Mouse (Mus musculus): ENCODE results near the gene Fgf6. TPM values are rescaled to one million over a fixed set of nuclear protein-coding genes. Genes with fewer than 3 reads are reported as not detected.

The Fgf6 gene
- polyA plus RNA-seq, 1 experiment: not detected

DNA sequence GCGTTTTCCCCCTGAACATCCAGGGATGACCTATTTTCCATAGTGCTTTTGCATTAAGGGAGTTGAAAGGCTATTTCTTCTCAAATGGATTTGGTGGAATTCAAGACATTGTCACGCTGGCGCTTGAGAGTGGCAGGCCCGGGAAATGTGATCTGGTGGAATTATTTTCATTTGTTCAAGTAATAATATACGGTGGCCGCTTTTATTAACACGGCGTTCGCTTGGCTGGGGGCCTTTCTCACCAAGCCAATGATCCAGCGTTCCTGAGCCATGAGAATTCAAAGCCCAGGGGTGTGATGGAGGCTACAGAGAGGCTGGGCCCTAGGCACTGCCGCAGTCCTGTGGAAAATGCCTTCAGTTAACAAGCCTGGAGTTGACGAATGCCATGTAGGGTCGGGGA lies 5.0 kb downstream of the Fgf6 start:
- Histone ChIP-seq H3K9me3 (replicated peaks; ENCODE audit: control insufficient read depth, insufficient read depth, low read length, poor library complexity, severe bottlenecking) (no peaks in the 10 kb centered on the region), H3K36me3 (ENCODE audit: control insufficient read depth, insufficient read depth, low read length, poor library complexity, severe bottlenecking) (no peaks in the 10 kb centered on the region), H3K4me3 (ENCODE audit: low read depth, low read length) (no peak overlapping the region), H3K4me1 (ENCODE audit: control insufficient read depth, insufficient read depth, low read length) (no peaks in the 10 kb centered on the region), H3K9ac (ENCODE audit: low read depth, poor library complexity, severe bottlenecking) (no peak overlapping the region), H3K27ac (ENCODE audit: insufficient read depth, low read length) (no peak overlapping the region), H3K27me3 (ENCODE audit: control insufficient read depth, insufficient read depth, low read length, poor library complexity, severe bottlenecking) (no peaks in the 10 kb centered on the region)
- TF ChIP-seq EP300 (IDR thresholded peaks at IDR 0.05; ENCODE audit: insufficient read depth, low read depth, low read length): no peak
- no peak for TF ChIP-seq CTCF (IDR thresholded peaks at IDR 0.05; ENCODE audit: low read depth, low read length)
- TF ChIP-seq POLR2A (IDR thresholded peaks at IDR 0.05; ENCODE audit: insufficient read depth, low read length): no peak

DNA sequence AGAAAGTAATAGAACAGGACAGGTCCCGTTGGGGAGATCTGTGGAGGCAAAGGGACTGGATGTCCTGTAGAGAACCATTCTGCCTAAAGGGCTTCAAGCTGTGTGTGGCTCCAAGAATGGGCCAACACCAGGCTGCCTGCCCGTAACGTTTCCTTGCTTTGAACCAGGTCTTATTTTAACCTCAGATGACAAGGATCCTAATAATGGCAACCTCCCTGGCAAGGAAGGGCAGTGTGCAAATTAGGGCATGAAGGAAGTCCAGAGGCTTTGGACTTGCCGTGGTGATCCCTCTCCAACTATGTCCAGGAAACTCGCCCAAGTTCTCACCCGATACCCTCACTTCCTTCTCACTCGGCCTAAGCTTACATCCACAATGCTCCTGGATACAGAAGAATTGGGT lies 9.4 kb downstream of the Fgf6 start:
- Histone ChIP-seq H3K27me3 (ENCODE audit: control insufficient read depth, insufficient read depth, low read length, poor library complexity, severe bottlenecking) (no peaks in the 10 kb centered on the region), H3K9me3 (replicated peaks; ENCODE audit: control insufficient read depth, insufficient read depth, low read length, poor library complexity, severe bottlenecking) (no peaks in the 10 kb centered on the region), H3K36me3 (ENCODE audit: control insufficient read depth, insufficient read depth, low read length, poor library complexity, severe bottlenecking) (no peaks in the 10 kb centered on the region), H3K4me3 (ENCODE audit: low read depth, low read length) (no peak overlapping the region), H3K4me1 (ENCODE audit: control insufficient read depth, insufficient read depth, low read length) (no peaks in the 10 kb centered on the region), H3K9ac (ENCODE audit: low read depth, poor library complexity, severe bottlenecking) (no peak overlapping the region), H3K27ac (ENCODE audit: insufficient read depth, low read length) (no peak overlapping the region)
- no peak for TF ChIP-seq CTCF (IDR thresholded peaks at IDR 0.05; ENCODE audit: low read depth, low read length)
- TF ChIP-seq POLR2A (IDR thresholded peaks at IDR 0.05; ENCODE audit: insufficient read depth, low read length): no peak

DNA sequence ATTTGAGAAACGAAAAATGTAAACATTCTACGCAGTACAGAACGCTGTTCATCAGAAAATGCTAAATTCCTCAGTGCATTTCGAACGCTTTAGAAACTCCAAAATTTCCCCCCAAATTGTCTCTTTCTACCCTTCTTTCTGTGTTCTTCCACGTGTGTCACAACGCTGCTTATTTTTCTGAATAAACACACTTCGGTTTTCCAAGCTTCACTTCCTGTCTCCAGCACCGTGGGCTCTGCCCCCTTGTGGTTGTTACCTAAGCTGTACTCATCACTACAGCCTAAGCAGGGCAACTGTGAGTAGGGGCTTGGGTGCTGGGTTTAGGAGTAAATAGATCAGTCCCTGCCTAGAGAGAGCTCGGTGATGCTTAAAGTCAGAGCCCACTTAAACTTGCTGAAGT lies 19.4 kb downstream of the Fgf6 start:
- Histone ChIP-seq H3K4me1 (ENCODE audit: control insufficient read depth, insufficient read depth, low read length) (no peaks in the 10 kb centered on the region), H3K36me3 (ENCODE audit: control insufficient read depth, insufficient read depth, low read length, poor library complexity, severe bottlenecking) (no peaks in the 10 kb centered on the region), H3K27ac (ENCODE audit: insufficient read depth, low read length) (no peak overlapping the region), H3K9ac (ENCODE audit: low read depth, poor library complexity, severe bottlenecking) (no peak overlapping the region), H3K27me3 (ENCODE audit: control insufficient read depth, insufficient read depth, low read length, poor library complexity, severe bottlenecking) (no peaks in the 10 kb centered on the region), H3K9me3 (replicated peaks; ENCODE audit: control insufficient read depth, insufficient read depth, low read length, poor library complexity, severe bottlenecking) (no peaks in the 10 kb centered on the region), H3K4me3 (ENCODE audit: low read depth, low read length) (no peak overlapping the region)
- TF ChIP-seq CTCF (IDR thresholded peaks at IDR 0.05; ENCODE audit: low read depth, low read length) (peak; percentile 62), EP300 (IDR thresholded peaks at IDR 0.05; ENCODE audit: insufficient read depth, low read depth, low read length) (no peak)

DNA sequence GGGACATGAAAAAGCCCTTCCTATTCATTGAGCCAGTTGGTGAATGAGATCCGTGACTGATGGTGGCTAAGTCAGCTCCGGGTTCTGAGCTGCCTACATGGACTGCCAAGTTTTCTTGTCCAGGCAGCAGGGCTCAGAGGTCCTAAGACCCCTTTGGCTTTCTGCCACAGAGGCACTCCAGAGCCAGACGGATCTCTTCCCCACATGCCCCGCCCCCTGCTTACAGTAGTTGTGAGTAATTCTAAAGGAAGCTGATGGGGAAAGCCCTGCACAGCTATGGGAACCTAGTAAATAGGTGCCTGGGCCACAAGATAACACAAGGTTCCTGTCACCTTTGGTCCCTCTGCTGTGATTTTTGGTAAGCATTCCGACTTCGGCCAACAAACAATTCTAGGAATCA lies 29.5 kb downstream of the Fgf6 start:
- Histone ChIP-seq H3K27me3 (ENCODE audit: control insufficient read depth, insufficient read depth, low read length, poor library complexity, severe bottlenecking) (0 out of 2 replicates have a peak, but pooled peaks cover 2% of the 10 kb centered on the region), H3K27ac (ENCODE audit: insufficient read depth, low read length) (no peak overlapping the region), H3K4me1 (ENCODE audit: control insufficient read depth, insufficient read depth, low read length) (no peaks in the 10 kb centered on the region), H3K36me3 (ENCODE audit: control insufficient read depth, insufficient read depth, low read length, poor library complexity, severe bottlenecking) (no peaks in the 10 kb centered on the region), H3K4me3 (ENCODE audit: low read depth, low read length) (no peak overlapping the region), H3K9ac (ENCODE audit: low read depth, poor library complexity, severe bottlenecking) (no peak overlapping the region), H3K9me3 (replicated peaks; ENCODE audit: control insufficient read depth, insufficient read depth, low read length, poor library complexity, severe bottlenecking) (no peaks in the 10 kb centered on the region)
- no peak for TF ChIP-seq CTCF (IDR thresholded peaks at IDR 0.05; ENCODE audit: low read depth, low read length)
- no peak for TF ChIP-seq EP300 (IDR thresholded peaks at IDR 0.05; ENCODE audit: insufficient read depth, low read depth, low read length)
- TF ChIP-seq POLR2A (IDR thresholded peaks at IDR 0.05; ENCODE audit: insufficient read depth, low read length): no peak

DNA sequence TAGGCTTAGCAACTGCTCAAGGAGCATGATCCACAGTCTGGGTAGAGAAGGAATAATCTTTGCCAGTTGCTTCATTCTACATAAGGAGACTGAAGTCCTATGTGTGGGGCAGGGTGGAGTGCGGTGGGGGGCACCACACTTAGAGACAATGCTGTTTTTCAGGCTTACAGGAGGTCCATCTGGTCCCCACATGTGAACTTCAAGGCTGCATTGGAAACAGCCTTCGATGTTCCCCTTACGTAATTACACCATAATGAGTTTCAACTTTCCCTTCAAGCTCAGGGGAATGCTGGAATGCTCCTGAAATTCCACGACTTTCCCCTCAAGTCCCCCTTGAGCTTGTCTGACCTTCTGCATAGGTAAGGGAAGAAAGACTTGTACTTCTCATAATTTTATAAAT lies 35.5 kb downstream of the Fgf6 start:
- H3K27me3 ChIP-seq (ENCODE audit: control insufficient read depth, insufficient read depth, low read length, poor library complexity, severe bottlenecking): no peaks in the 10 kb centered on the region
- no peak overlapping the region for H3K9ac ChIP-seq (ENCODE audit: low read depth, poor library complexity, severe bottlenecking)
- H3K36me3 ChIP-seq (ENCODE audit: control insufficient read depth, insufficient read depth, low read length, poor library complexity, severe bottlenecking): no peaks in the 10 kb centered on the region
- no peak overlapping the region for H3K27ac ChIP-seq (ENCODE audit: insufficient read depth, low read length)
- H3K9me3 ChIP-seq (replicated peaks; ENCODE audit: control insufficient read depth, insufficient read depth, low read length, poor library complexity, severe bottlenecking): no peaks in the 10 kb centered on the region
- TF ChIP-seq POLR2A (IDR thresholded peaks at IDR 0.05; ENCODE audit: insufficient read depth, low read length) (no peak), CTCF (IDR thresholded peaks at IDR 0.05; ENCODE audit: low read depth, low read length) (no peak), EP300 (IDR thresholded peaks at IDR 0.05; ENCODE audit: insufficient read depth, low read depth, low read length) (no peak)
- no peaks in the 10 kb centered on the region for H3K4me1 ChIP-seq (ENCODE audit: control insufficient read depth, insufficient read depth, low read length)
- H3K4me3 ChIP-seq (ENCODE audit: low read depth, low read length): no peak overlapping the region

DNA sequence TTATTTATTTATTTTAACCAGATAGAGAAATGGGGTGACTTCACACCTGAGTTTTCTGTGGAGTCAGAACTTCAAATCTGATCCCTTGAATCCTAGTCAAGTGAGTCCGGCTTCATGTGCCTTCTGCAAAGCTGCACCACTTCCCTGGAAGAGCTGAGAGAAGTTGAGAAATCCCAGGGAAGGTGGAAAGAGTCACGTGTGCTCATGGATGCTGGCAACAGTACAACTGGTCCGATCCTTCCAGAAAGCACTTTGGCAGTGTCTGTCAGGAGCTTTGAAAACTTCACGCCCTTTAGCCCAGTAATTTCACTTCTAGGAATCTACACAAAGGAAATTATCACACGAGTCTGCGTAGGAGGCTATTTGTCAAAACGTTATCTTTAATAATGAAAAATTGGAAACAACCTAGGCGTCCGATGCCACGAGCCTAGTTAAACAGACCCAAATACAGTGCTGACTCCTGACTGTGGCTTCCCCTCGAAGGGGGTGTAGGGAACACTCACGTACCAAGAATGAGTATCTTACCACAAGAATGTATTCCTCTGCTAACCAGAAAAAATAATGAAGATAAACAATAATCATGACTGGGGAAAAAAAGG lies 41.7 kb downstream of the Fgf6 start:
- TF ChIP-seq CTCF (IDR thresholded peaks at IDR 0.05; ENCODE audit: low read depth, low read length) (no peak), POLR2A (IDR thresholded peaks at IDR 0.05; ENCODE audit: insufficient read depth, low read length) (no peak), EP300 (IDR thresholded peaks at IDR 0.05; ENCODE audit: insufficient read depth, low read depth, low read length) (no peak)
- Histone ChIP-seq H3K4me1 (ENCODE audit: control insufficient read depth, insufficient read depth, low read length) (no peaks in the 10 kb centered on the region), H3K27ac (ENCODE audit: insufficient read depth, low read length) (no peak overlapping the region), H3K27me3 (ENCODE audit: control insufficient read depth, insufficient read depth, low read length, poor library complexity, severe bottlenecking) (no peaks in the 10 kb centered on the region), H3K9ac (ENCODE audit: low read depth, poor library complexity, severe bottlenecking) (no peak overlapping the region), H3K9me3 (replicated peaks; ENCODE audit: control insufficient read depth, insufficient read depth, low read length, poor library complexity, severe bottlenecking) (no peaks in the 10 kb centered on the region), H3K36me3 (ENCODE audit: control insufficient read depth, insufficient read depth, low read length, poor library complexity, severe bottlenecking) (no peaks in the 10 kb centered on the region), H3K4me3 (ENCODE audit: low read depth, low read length) (no peak overlapping the region)
